Mouse (Mus musculus) G1E-ER4 (cell line): ENCODE results near the gene Nlgn1. TPM values are rescaled to one million over a fixed set of nuclear protein-coding genes. Genes with fewer than 3 reads are reported as not detected.

Experiments
- GATA1 ChIP-seq: IDR thresholded peaks from one replicate; pipeline ENCODE4 v1.8.0; 2012; ENCODE audit warnings: low read length, inconsistent platforms
- polyA plus RNA-seq: library from polyadenylated mRNA; stranded (reverse); fragments of >175 nt; gene quantifications from 2 replicates; pipeline ENCODE4 v1.2.3, GENCODE M21; 2012

Gene Nlgn1
- polyA plus RNA-seq, 1 experiment: not detected

- no peak for TF ChIP-seq GATA1
Observed at GRCm38 (mm10) chr3:26146174-26146573, 186.1 kb downstream of the Nlgn1 start.

- TF ChIP-seq GATA1: no peak
Observed at GRCm38 (mm10) chr3:26145441-26145840, 186.8 kb downstream of the Nlgn1 start.

GRCm38 (mm10) chr3:26141590-26141989 lies 190.7 kb downstream of the Nlgn1 start:
- no peak for TF ChIP-seq GATA1

DNA sequence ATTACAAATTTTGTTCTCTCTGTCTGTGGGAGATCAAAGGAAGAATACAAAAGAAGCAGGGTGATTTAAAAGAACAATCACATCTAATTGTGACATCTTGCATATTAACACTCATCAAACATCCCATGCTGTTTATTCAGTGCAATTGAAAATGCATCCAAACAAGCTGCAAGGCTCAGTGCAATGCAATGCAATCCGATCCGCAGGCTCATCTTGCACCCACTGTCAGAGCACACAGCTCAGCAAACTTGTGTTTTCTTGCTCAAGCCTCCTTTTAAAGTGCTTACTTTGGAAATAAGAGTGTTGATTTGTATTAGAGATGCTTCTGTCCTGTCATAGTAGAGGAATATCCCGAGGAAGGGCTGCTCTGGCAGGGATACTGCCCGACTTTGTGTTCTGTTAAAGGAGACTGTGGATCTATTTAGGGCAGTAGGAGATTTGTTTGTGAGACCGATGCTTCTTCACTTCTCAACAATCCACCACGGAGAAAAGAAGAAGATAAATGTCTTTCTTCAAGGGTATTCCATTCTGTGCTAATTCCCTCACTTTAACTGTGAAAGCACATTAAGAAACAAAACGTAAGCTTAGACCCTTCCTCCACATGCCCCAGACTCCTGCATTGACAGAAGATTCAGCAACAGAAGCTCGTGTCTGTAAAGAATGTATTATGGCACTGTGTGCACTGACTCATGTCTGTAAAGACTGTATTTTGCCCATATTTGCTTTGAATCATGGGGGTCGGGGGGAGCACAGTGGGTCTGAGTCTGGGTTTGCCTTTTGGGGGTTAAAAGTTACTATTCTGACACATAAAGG lies 197.2 kb downstream of the Nlgn1 start:
- no peak for TF ChIP-seq GATA1

DNA sequence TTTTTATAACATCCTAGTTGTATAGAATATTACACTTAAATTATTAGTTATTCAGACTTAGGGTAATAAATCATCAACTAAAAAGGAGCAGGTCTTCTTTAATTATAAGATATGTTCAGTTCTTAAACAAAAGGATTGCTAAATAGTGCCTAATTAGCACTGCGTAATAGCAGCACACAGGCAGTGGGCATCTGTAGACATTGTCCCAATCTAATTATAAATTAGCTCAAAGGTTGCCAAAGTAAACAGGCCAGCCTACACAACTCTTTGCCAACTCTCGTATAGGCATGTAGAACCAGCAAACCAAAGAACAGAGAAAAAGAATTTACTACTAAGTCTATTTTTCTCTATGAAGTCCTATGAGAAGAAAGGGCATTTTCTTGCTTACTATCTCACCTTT lies 201.3 kb downstream of the Nlgn1 start:
- no peak for TF ChIP-seq GATA1

DNA sequence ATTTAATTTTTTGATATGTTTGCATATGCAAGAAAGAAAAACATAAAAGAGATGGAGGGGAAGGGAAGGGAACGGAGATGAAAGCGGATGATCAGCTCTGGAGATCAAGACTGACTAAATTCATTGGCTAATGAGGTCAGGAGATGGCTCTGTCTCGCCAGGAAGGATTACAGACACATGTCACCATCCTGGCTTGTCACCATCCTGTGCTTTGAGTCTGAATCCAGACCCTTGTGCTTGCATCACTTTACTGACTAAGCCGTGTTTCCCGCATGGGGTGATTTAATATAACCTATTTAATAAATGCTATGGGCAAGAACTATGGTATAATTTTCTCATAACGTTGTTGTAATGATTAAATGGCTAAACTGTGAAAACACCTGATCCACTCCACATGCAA lies 202.8 kb downstream of the Nlgn1 start:
- TF ChIP-seq GATA1: no peak

- no peak for TF ChIP-seq GATA1
Observed at GRCm38 (mm10) chr3:26117071-26117470, 215.2 kb downstream of the Nlgn1 start.

- no peak for TF ChIP-seq GATA1
Observed at GRCm38 (mm10) chr3:26106361-26106760, 225.9 kb downstream of the Nlgn1 start.

DNA sequence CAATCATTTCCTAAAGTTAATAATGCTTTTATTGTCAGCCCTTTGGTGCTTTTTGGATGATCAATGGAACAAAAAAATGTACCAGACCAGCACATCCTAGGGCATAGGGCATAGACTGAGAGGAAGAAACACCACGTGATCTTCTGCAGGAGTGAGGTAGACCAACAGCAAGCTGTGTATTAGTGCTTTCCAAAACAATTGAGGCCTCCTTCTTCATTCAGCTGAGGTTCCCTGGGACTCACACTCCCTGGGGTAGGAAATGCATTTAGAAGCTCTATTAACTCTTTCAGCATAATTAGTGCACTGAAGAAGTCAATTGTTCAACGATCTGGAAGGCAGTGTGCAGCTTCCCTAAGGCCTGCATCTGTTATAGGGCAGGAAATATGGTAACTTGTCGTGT lies 226.7 kb downstream of the Nlgn1 start:
- no peak for TF ChIP-seq GATA1

DNA sequence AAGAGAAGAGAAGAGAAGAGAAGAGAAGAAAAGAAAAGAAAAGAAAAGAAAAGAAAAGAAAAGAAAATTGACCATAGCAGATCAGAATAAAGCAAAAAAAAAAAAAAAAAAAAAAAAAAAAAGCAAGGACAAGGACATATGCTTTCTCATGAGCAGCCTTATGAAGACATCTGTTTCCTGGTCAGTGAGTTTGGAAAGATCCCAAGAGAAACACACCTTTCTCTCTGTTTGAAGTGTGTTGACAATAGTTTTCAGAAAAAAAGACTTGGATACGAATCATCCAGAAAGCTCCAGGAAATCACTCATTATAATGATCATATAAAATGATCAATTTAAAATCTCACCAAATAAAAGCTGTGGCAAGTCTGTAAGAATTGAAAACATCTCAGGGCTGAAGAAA lies 230.0 kb downstream of the Nlgn1 start:
- TF ChIP-seq GATA1: no peak

DNA sequence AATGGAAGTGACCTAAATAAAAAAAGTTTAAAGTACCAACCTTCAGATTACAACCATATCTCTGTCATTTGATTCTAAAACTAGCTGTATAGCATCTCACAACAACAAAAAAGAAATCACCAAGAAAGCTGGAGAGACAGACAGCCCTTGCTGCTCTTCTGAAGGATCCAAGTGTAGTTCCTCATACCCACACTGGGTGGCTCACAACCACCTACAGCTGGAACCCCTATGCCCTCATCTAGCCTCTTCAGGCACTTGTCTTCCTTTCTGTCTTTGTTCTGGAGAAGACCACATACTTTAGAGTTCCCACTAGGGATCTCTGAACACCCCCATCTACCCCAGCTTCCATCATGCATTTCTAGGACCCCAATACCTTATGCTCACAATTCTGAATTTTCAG lies 236.7 kb downstream of the Nlgn1 start:
- TF ChIP-seq GATA1: no peak

DNA sequence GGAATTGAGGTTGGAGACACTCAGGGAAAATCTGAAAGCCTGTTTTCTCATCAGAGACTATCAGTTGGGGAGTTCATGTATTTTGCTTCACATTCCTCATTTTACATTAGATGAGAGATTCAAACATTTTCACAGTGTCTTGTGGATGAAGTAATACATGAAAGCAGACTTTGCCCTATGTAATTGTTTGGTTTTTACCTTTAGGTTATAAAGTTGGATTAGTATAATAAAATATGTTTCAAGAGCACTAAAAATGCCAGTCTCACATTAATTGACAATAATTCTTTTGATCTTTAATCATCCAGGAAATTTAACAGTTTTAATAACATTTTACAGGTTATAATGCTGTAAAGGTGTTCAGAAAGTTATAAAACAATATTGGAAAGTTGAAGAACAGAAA lies 262.9 kb downstream of the Nlgn1 start:
- no peak for TF ChIP-seq GATA1

GRCm38 (mm10) chr3:26050769-26051168 lies 281.5 kb downstream of the Nlgn1 start:
- no peak for TF ChIP-seq GATA1

- TF ChIP-seq GATA1: no peak
Observed at GRCm38 (mm10) chr3:26042966-26043365, 289.3 kb downstream of the Nlgn1 start.

GRCm38 (mm10) chr3:26039696-26040095 lies 292.6 kb downstream of the Nlgn1 start:
- TF ChIP-seq GATA1: no peak

DNA sequence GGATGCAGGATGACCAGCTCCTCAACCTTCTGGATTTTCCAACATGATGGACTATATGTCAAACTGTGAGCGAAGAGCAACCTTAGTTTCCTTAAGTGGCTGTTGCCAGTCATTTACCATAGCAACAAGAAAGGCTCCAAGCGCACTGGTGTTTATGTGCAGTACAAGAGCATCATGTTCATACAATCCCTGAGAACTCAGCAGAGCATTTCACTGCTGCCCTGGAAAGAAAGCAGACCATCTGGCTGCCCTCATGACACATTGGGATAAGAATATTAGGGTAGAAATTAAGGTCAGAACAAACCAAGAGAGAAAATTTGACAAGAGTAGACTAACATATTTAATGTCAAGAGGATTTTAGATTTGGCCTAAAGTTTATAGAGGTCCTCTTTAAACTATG lies 306.2 kb downstream of the Nlgn1 start:
- no peak for TF ChIP-seq GATA1

GRCm38 (mm10) chr3:26023217-26023616 lies 309.0 kb downstream of the Nlgn1 start:
- TF ChIP-seq GATA1: no peak
